Mouse (Mus musculus): ENCODE results near the gene Ubxn7. TPM values are rescaled to one million over a fixed set of nuclear protein-coding genes. Genes with fewer than 3 reads are reported as not detected.

The Ubxn7 gene
- polyA plus RNA-seq, 1 experiment: 0.39 TPM

- H3K4me1 ChIP-seq (ENCODE audit: control insufficient read depth): peaks cover 10% of the 10 kb centered on the region
- no peak overlapping the region for H3K4me3 ChIP-seq (replicated peaks)
- H3K9me3 ChIP-seq (ENCODE audit: control insufficient read depth, low read length): peaks cover 2% of the 10 kb centered on the region; the same call in 1 of the 2 replicates
- no peak for TF ChIP-seq GATA1 (IDR thresholded peaks at IDR 0.05; ENCODE audit: low read length)
- no peak for TF ChIP-seq TAL1 (IDR thresholded peaks at IDR 0.05; ENCODE audit: low read length)
- no peaks in the 10 kb centered on the region for H3K36me3 ChIP-seq (ENCODE audit: control insufficient read depth)
- H3K27me3 ChIP-seq (ENCODE audit: control insufficient read depth): peaks cover 10% of the 10 kb centered on the region
Measured at GRCm38 (mm10) chr16:32323953-32324352, 8.1 kb upstream of the Ubxn7 start.

- TF ChIP-seq TAL1 (IDR thresholded peaks at IDR 0.05; ENCODE audit: low read length): no peak
- TF ChIP-seq GATA1 (IDR thresholded peaks at IDR 0.05; ENCODE audit: low read length): no peak
Measured at GRCm38 (mm10) chr16:32330876-32331670, 984 bp upstream of the Ubxn7 start.

GRCm38 (mm10) chr16:32332556-32333511 is 777 bp downstream of the Ubxn7 start:
- H3K36me3 ChIP-seq (ENCODE audit: control insufficient read depth): peaks cover 2% of the 10 kb centered on the region
- peak overlapping the region; percentile 100 for H3K4me3 ChIP-seq (replicated peaks)
- TF ChIP-seq GATA1 (IDR thresholded peaks at IDR 0.05; ENCODE audit: low read length) (no peak), TAL1 (IDR thresholded peaks at IDR 0.05; ENCODE audit: low read length) (no peak)
- H3K4me1 ChIP-seq (ENCODE audit: control insufficient read depth): peaks cover 46% of the 10 kb centered on the region
- no peaks in the 10 kb centered on the region for H3K9me3 ChIP-seq (ENCODE audit: control insufficient read depth, low read length)
- no peaks in the 10 kb centered on the region for H3K27me3 ChIP-seq (ENCODE audit: control insufficient read depth)

More at GRCm38 (mm10) chr16:32330876-32331670, 984 bp upstream of the Ubxn7 start:
- Histone ChIP-seq H3K4me3 (replicated peaks) (peak overlapping the region; percentile 100), H3K27me3 (ENCODE audit: control insufficient read depth) (no peaks in the 10 kb centered on the region), H3K9me3 (ENCODE audit: control insufficient read depth, low read length) (no peaks in the 10 kb centered on the region), H3K36me3 (ENCODE audit: control insufficient read depth) (peaks cover 2% of the 10 kb centered on the region), H3K4me1 (ENCODE audit: control insufficient read depth) (peaks cover 39% of the 10 kb centered on the region)

GRCm38 (mm10) chr16:32335146-32335545 is 3.1 kb downstream of the Ubxn7 start:
- peaks cover 2% of the 10 kb centered on the region for H3K36me3 ChIP-seq (ENCODE audit: control insufficient read depth)
- no peaks in the 10 kb centered on the region for H3K27me3 ChIP-seq (ENCODE audit: control insufficient read depth)
- H3K4me1 ChIP-seq (ENCODE audit: control insufficient read depth): peaks cover 46% of the 10 kb centered on the region
- H3K4me3 ChIP-seq (replicated peaks): no peak overlapping the region
- TF ChIP-seq TAL1 (IDR thresholded peaks at IDR 0.05; ENCODE audit: low read length) (no peak), GATA1 (IDR thresholded peaks at IDR 0.05; ENCODE audit: low read length) (no peak)
- H3K9me3 ChIP-seq (ENCODE audit: control insufficient read depth, low read length): no peaks in the 10 kb centered on the region

DNA sequence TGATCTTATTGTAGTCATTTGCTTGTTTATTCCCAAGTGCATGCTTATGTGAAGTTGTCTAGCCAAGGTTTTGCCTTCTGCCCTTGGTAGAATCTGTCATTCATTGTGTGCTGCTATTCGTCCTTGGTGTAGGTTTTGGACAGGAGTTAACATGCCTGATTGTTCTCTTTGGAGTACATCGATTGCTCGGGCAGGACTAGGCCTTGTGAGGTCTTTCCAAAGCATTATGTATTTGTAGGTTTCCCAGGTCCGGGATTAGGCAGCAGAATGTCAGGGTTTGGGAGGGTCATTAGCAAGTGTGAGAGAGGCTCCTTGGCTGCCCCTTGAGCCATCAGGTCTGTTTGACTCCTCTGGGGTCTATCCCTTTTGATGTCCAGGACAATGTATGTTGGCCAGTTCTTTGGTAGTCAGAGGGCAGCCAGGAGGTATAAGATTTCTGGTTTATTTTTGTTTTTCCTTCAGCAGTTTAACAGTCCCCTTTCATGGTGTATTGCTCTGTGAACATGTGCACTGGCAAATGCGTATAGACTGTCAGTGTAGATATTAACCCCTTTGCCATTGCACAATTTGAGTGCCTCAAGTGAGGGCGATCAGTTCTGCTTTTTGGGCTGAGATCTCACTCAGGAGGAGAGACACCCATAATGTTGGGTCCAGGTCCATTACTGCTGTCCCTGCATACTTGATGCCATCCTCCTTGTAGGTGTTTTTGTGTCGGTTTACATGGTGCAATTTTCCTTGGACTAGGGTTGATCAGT is 4.1 kb downstream of the Ubxn7 start:
- Histone ChIP-seq H3K4me1 (ENCODE audit: control insufficient read depth) (peaks cover 40% of the 10 kb centered on the region), H3K9me3 (ENCODE audit: control insufficient read depth, low read length) (no peaks in the 10 kb centered on the region), H3K27me3 (ENCODE audit: control insufficient read depth) (no peaks in the 10 kb centered on the region), H3K36me3 (ENCODE audit: control insufficient read depth) (peaks cover 2% of the 10 kb centered on the region), H3K4me3 (replicated peaks) (no peak overlapping the region)
- TF ChIP-seq TAL1 (IDR thresholded peaks at IDR 0.05; ENCODE audit: low read length) (no peak), GATA1 (IDR thresholded peaks at IDR 0.05; ENCODE audit: low read length) (no peak)

DNA sequence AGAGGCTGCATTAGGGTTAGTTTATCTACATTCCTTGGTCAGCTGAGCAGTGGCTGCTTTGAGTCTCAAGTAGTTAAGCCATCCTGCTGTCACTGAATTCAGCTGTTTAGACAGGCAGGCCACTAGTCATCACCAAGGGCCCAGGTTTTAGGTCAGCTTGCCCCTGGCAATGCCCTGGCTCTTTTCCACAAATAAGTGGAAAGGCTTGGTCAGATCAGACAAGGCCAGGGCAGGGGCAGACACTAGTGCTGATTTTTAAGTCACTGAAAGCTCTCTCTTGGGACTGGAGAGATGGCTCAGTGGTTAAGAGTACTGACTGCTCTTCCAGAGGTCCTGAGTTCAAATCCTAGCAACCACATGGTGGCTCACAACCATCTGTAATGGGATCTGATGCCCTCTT is 4.9 kb downstream of the Ubxn7 start:
- no peaks in the 10 kb centered on the region for H3K27me3 ChIP-seq (ENCODE audit: control insufficient read depth)
- H3K9me3 ChIP-seq (ENCODE audit: control insufficient read depth, low read length): no peaks in the 10 kb centered on the region
- peaks cover 33% of the 10 kb centered on the region for H3K4me1 ChIP-seq (ENCODE audit: control insufficient read depth)
- H3K36me3 ChIP-seq (ENCODE audit: control insufficient read depth): peaks cover 2% of the 10 kb centered on the region
- TF ChIP-seq TAL1 (IDR thresholded peaks at IDR 0.05; ENCODE audit: low read length): no peak
- no peak for TF ChIP-seq GATA1 (IDR thresholded peaks at IDR 0.05; ENCODE audit: low read length)
- H3K4me3 ChIP-seq (replicated peaks): no peak overlapping the region

DNA sequence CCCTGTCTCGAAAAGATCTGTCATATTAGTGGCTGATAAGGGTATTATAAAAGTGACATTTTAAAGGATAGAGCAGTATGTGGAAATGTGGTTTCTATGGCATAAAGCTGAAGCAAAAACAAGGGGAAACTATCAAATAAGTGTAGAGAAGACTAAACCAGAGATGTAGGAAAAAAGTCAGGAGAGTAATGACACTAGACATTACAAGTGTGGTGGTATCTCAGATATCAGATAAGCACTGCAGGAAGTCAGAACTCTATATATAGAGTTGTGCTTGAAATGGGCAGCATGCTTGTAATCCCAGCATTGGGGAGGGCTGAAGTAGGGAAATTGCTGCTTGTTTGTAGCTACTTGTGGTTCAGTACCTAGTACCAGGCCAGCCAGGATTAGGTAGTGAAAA is 8.4 kb downstream of the Ubxn7 start:
- Histone ChIP-seq H3K9me3 (ENCODE audit: control insufficient read depth, low read length) (no peaks in the 10 kb centered on the region), H3K4me1 (ENCODE audit: control insufficient read depth) (peaks cover 17% of the 10 kb centered on the region), H3K36me3 (ENCODE audit: control insufficient read depth) (no peaks in the 10 kb centered on the region), H3K27me3 (ENCODE audit: control insufficient read depth) (no peaks in the 10 kb centered on the region), H3K4me3 (replicated peaks) (no peak overlapping the region)
- TF ChIP-seq TAL1 (IDR thresholded peaks at IDR 0.05; ENCODE audit: low read length): no peak
- no peak for TF ChIP-seq GATA1 (IDR thresholded peaks at IDR 0.05; ENCODE audit: low read length)

DNA sequence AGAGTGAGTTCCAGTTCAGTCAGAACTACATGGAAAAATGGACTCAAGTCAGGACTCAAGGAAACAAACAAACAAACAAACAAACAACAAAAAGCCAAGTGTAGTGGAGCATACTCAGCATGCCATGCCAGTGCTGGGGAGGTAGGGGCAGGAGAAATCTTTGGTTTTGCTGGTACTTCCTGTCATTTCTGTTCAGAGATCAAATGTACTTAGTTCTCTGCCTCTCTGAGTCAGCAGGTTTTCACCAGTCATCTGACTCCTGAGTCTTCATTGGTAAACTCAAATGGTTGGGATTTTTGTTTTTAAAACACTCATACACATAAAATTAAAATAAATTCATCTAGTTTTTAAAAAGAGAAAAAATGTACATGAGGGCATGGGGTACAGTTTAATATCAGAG is 13.5 kb downstream of the Ubxn7 start:
- TF ChIP-seq GATA1 (IDR thresholded peaks at IDR 0.05; ENCODE audit: low read length) (no peak), TAL1 (IDR thresholded peaks at IDR 0.05; ENCODE audit: low read length) (no peak)
- no peak overlapping the region for H3K4me3 ChIP-seq (replicated peaks)
- no peaks in the 10 kb centered on the region for H3K9me3 ChIP-seq (ENCODE audit: control insufficient read depth, low read length)
- peaks cover under 1% of the 10 kb centered on the region for H3K36me3 ChIP-seq (ENCODE audit: control insufficient read depth)
- H3K4me1 ChIP-seq (ENCODE audit: control insufficient read depth): peaks cover 10% of the 10 kb centered on the region
- no peaks in the 10 kb centered on the region for H3K27me3 ChIP-seq (ENCODE audit: control insufficient read depth)
